Mouse (Mus musculus): ENCODE measurements around the gene Ldb2. TPM values are rescaled to one million over a fixed set of nuclear protein-coding genes. Genes with fewer than 3 reads are reported as not detected.

The Ldb2 gene
- total RNA-seq, 2 experiments from 2014 or later = 29.8 to 31.9 TPM

GRCm38 (mm10) chr5:44725501-44725900, 74.0 kb downstream of the Ldb2 start:
- no peak for DNase-seq (ENCODE audit: low spot score in 2 of 2)

GRCm38 (mm10) chr5:44719872-44720271, 79.6 kb downstream of the Ldb2 start:
- no peak for DNase-seq (ENCODE audit: low spot score in 2 of 2)

GRCm38 (mm10) chr5:44714508-44714907, 85.0 kb downstream of the Ldb2 start:
- DNase-seq (ENCODE audit: low spot score in 2 of 2) = no peak

GRCm38 (mm10) chr5:44713181-44713789, 86.2 kb downstream of the Ldb2 start:
- no peak for DNase-seq (ENCODE audit: low spot score in 2 of 2)

- DNase-seq (ENCODE audit: low spot score in 2 of 2) = peak in 1 of 2 experiments; percentile 41
Observed at GRCm38 (mm10) chr5:44711211-44711610, 88.3 kb downstream of the Ldb2 start.

- DNase-seq (ENCODE audit: low spot score in 2 of 2) = no peak
Observed at GRCm38 (mm10) chr5:44710132-44710871, 89.2 kb downstream of the Ldb2 start.

- DNase-seq (ENCODE audit: low spot score in 2 of 2) = no peak
Observed at GRCm38 (mm10) chr5:44709276-44709675, 90.2 kb downstream of the Ldb2 start.

GRCm38 (mm10) chr5:44707946-44708345, 91.5 kb downstream of the Ldb2 start:
- DNase-seq (ENCODE audit: low spot score in 2 of 2) = no peak

GRCm38 (mm10) chr5:44706997-44707698, 92.3 kb downstream of the Ldb2 start:
- DNase-seq (ENCODE audit: low spot score in 2 of 2) = no peak

GRCm38 (mm10) chr5:44697993-44698392, 101.5 kb downstream of the Ldb2 start:
- DNase-seq (ENCODE audit: low spot score in 2 of 2) = no peak

GRCm38 (mm10) chr5:44696548-44696947, 102.9 kb downstream of the Ldb2 start:
- DNase-seq (ENCODE audit: low spot score in 2 of 2) = no peak

GRCm38 (mm10) chr5:44693674-44694073, 105.8 kb downstream of the Ldb2 start:
- DNase-seq (ENCODE audit: low spot score in 2 of 2) = no peak

- DNase-seq (ENCODE audit: low spot score in 2 of 2) = no peak
Observed at GRCm38 (mm10) chr5:44686344-44686743, 113.1 kb downstream of the Ldb2 start.

- DNase-seq (ENCODE audit: low spot score in 2 of 2) = no peak
Observed at GRCm38 (mm10) chr5:44681054-44681638, 118.3 kb downstream of the Ldb2 start.

- DNase-seq (ENCODE audit: low spot score in 2 of 2) = no peak
Observed at GRCm38 (mm10) chr5:44677814-44678213, 121.7 kb downstream of the Ldb2 start.

GRCm38 (mm10) chr5:44676145-44676754, 123.2 kb downstream of the Ldb2 start:
- no peak for DNase-seq (ENCODE audit: low spot score in 2 of 2)

- DNase-seq (ENCODE audit: low spot score in 2 of 2) = no peak
Observed at GRCm38 (mm10) chr5:44670336-44670735, 129.1 kb downstream of the Ldb2 start.

GRCm38 (mm10) chr5:44667907-44668306, 131.6 kb downstream of the Ldb2 start:
- DNase-seq (ENCODE audit: low spot score in 2 of 2) = no peak

- DNase-seq (ENCODE audit: low spot score in 2 of 2) = no peak
Observed at GRCm38 (mm10) chr5:44667383-44667782, 132.1 kb downstream of the Ldb2 start.

GRCm38 (mm10) chr5:44659651-44660050, 139.8 kb downstream of the Ldb2 start:
- no peak for DNase-seq (ENCODE audit: low spot score in 2 of 2)

GRCm38 (mm10) chr5:44656707-44657106, 142.8 kb downstream of the Ldb2 start:
- DNase-seq (ENCODE audit: low spot score in 2 of 2) = no peak

Measured in gastrocnemius, postnatal 4 days (tissue).